Mouse (Mus musculus) C2C12 (cell line): ENCODE measurements around the gene Gm8271.
"Not testable (repeated sequence)": the region's sequence is repeated elsewhere in the genome, so short reads cannot be mapped to it uniquely, and the experiment has no call there.

Experiments used
- CEBPB ChIP-seq: IDR thresholded peaks from one replicate; pipeline ENCODE4 v1.6.1; 2011; ENCODE audit warnings: low read depth, mild to moderate bottlenecking, control low read depth, moderate library complexity
- CTCF ChIP-seq: IDR thresholded peaks from one replicate; pipeline ENCODE4 v1.5.1; 2011; ENCODE audit not compliant: control insufficient read depth, insufficient read depth, insufficient read length
- FOSL1 ChIP-seq: IDR thresholded peaks from one replicate; pipeline ENCODE4 v1.8.0; 2011; ENCODE audit warnings: mild to moderate bottlenecking, low read length; ENCODE audit not compliant: poor library complexity, insufficient read depth, severe bottlenecking
- MAX ChIP-seq: IDR thresholded peaks from one replicate; pipeline ENCODE4 v1.6.1; 2011; ENCODE audit warnings: mild to moderate bottlenecking, control low read depth
- MYOD1 ChIP-seq: IDR thresholded peaks from one replicate; pipeline ENCODE4 v1.6.1; 2011; ENCODE audit warnings: low read depth; ENCODE audit not compliant: control insufficient read depth, insufficient read length
- MYOG ChIP-seq: IDR thresholded peaks from one replicate; pipeline ENCODE4 v1.6.1; 2011; ENCODE audit not compliant: control insufficient read depth, insufficient read length; ENCODE audit errors: extremely low read depth
- USF1 ChIP-seq: IDR thresholded peaks from one replicate; pipeline ENCODE4 v1.6.1; 2011; ENCODE audit warnings: low read depth, mild to moderate bottlenecking, control low read depth, moderate library complexity

DNA sequence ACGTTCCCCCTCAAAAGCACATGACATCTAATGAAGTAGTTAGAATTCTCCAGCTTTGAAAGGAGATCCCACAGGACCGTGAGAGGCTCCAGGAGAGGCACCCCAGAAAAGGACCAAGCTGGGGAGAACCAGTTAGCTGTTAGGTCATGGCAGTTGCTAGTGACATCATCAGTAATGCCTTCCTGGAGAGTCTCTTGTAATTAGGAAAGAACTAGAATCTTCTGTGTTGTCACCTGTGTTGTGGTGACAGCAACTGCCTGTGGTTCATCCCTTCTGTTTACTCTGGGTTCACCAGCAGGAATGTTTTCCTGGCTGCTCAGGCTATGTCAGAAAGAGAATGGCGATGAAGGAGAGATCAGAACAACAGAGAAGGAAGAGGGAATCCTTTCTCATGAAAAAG, at the start of gene Gm8271:
- not testable (repeated sequence) for TF ChIP-seq CTCF, USF1, MAX, MYOD1, MYOG, FOSL1, CEBPB
